Mouse (Mus musculus) heart, embryonic 16.5 days (tissue): ENCODE measurements around the gene AW146154. TPM values are rescaled to one million over a fixed set of nuclear protein-coding genes. Genes with fewer than 3 reads are reported as not detected.
"Not testable (repeated sequence)": the region's sequence is repeated elsewhere in the genome, so short reads cannot be mapped to it uniquely, and the experiment has no call there.

Experiments
- ATAC-seq: fragments of 200-750 bp; cut with Nextera tagmentation; replicated peaks from 2 replicates; pipeline ENCODE4 v1.8.0; 2017; ENCODE audit warnings: moderate number of reproducible peaks; ENCODE audit not compliant: insufficient read depth, low FRiP score; ENCODE audit errors: extremely low read depth
- H3K27ac ChIP-seq: fragments of 300-500 bp; sonication (generic); 2 replicates; pipeline ENCODE4 v1.5.1; 2014; ENCODE audit warnings: mild to moderate bottlenecking, low read length, control low read depth, moderate library complexity
- H3K27me3 ChIP-seq: fragments of 300-500 bp; sonication (generic); 2 replicates; pipeline ENCODE4 v1.6.1; 2014; ENCODE audit warnings: low read length, mixed read lengths; ENCODE audit not compliant: control insufficient read depth, insufficient read depth
- H3K36me3 ChIP-seq: fragments of 300-500 bp; sonication (generic); 2 replicates; pipeline ENCODE4 v1.6.1; 2014; ENCODE audit not compliant: control insufficient read depth, insufficient read depth
- H3K4me1 ChIP-seq: fragments of 300-500 bp; sonication (generic); 2 replicates; pipeline ENCODE4 v1.6.1; 2014; ENCODE audit warnings: low read length, mixed read lengths; ENCODE audit not compliant: control insufficient read depth, insufficient read depth
- H3K4me2 ChIP-seq: fragments of 300-500 bp; sonication (generic); 2 replicates; pipeline ENCODE4 v1.6.1; 2014; ENCODE audit warnings: low read depth, mild to moderate bottlenecking, control low read depth, low read length
- H3K4me3 ChIP-seq: fragments of 300-500 bp; sonication (generic); 2 replicates; pipeline ENCODE4 v1.5.1; 2014; ENCODE audit warnings: mild to moderate bottlenecking, control low read depth, low read length
- H3K9ac ChIP-seq: fragments of 300-500 bp; sonication (generic); 2 replicates; pipeline ENCODE4 v1.6.1; 2014; ENCODE audit warnings: low read length, control low read depth
- H3K9me3 ChIP-seq: fragments of 300-500 bp; sonication (generic); replicated peaks from 2 replicates; pipeline ENCODE4 v1.6.1; 2016; ENCODE audit warnings: low read length; ENCODE audit not compliant: control insufficient read depth
- WGBS: fragments of 180-500 bp; shearing (Covaris S2); extraction: QIAGEN DNeasy Blood & Tissue Kit; methylation state at CpG from one replicate; pipeline ENCODE4 v1.1.7; 2014; 5-methylcytosine and 5-hydroxymethylcytosine counted together
- polyA plus RNA-seq: library from polyadenylated mRNA; unstranded; fragments of >200 nt; fragmentation: Nextera tagmentation; extraction: Ambion mirVana; gene quantifications from 2 replicates; pipeline ENCODE4 v1.2.1, GENCODE M21; 2015

Gene AW146154
- polyA plus RNA-seq: 6.7 and 8.8 TPM in 2 replicates

- H3K36me3 ChIP-seq: no peaks in the 10 kb centered on the region
- under 1% methylated on average over 18 of the region's 18 CpGs for WGBS
- peak within 1 kb of the TSS; percentile 93 for H3K4me2 ChIP-seq
- no peaks in the 10 kb centered on the region for H3K27me3 ChIP-seq
- no peaks in the 10 kb centered on the region for H3K4me1 ChIP-seq
- ATAC-seq: peak; percentile 98
- H3K27ac ChIP-seq: peak within 1 kb of the TSS; percentile 74
- H3K9ac ChIP-seq: peak within 1 kb of the TSS; percentile 80
- H3K9me3 ChIP-seq: no peaks in the 10 kb centered on the region
- peak within 1 kb of the TSS; percentile 73 for H3K4me3 ChIP-seq
Observed at GRCm38 (mm10) chr7:41499389-41500049, at the start of gene AW146154, which contains the start of gene Gm20449. Gene AW146154, minus strand, starts transcription at chr7:41499890. Gene Gm20449, minus strand, starts transcription at chr7:41499417.

- Histone ChIP-seq H3K4me2 (no peak overlapping the region), H3K4me3 (no peak overlapping the region), H3K36me3 (no peaks in the 10 kb centered on the region), H3K27me3 (no peaks in the 10 kb centered on the region), H3K27ac (no peak overlapping the region), H3K4me1 (no peaks in the 10 kb centered on the region), H3K9ac (no peak overlapping the region), H3K9me3 (peaks cover 6% of the 10 kb centered on the region; the same call in 1 of the 2 replicates)
- 87% methylated on average over 3 of the region's 3 CpGs for WGBS
- no peak for ATAC-seq
Observed at GRCm38 (mm10) chr7:41512672-41513071, 13.0 kb upstream of the AW146154 start.

GRCm38 (mm10) chr7:41512207-41512606, 12.5 kb upstream of the AW146154 start:
- no peak for ATAC-seq
- H3K4me3 ChIP-seq: no peak overlapping the region
- no peak overlapping the region for H3K27ac ChIP-seq
- no peaks in the 10 kb centered on the region for H3K4me1 ChIP-seq
- H3K4me2 ChIP-seq: no peak overlapping the region
- H3K36me3 ChIP-seq: no peaks in the 10 kb centered on the region
- peaks cover 6% of the 10 kb centered on the region; the same call in 1 of the 2 replicates for H3K9me3 ChIP-seq
- no peaks in the 10 kb centered on the region for H3K27me3 ChIP-seq
- 15% methylated on average over 1 of the region's 1 CpGs for WGBS
- H3K9ac ChIP-seq: no peak overlapping the region

GRCm38 (mm10) chr7:41502402-41502801, 2.7 kb upstream of the AW146154 start:
- Histone ChIP-seq H3K4me2 (no peak overlapping the region), H3K9ac (no peak overlapping the region), H3K9me3 (no peaks in the 10 kb centered on the region), H3K4me3 (no peak overlapping the region), H3K36me3 (no peaks in the 10 kb centered on the region), H3K4me1 (no peaks in the 10 kb centered on the region), H3K27me3 (no peaks in the 10 kb centered on the region), H3K27ac (no peak overlapping the region)
- WGBS: 33% methylated on average over 1 of the region's 1 CpGs
- ATAC-seq: no peak

- no peak for ATAC-seq
- Histone ChIP-seq H3K36me3 (no peaks in the 10 kb centered on the region), H3K9ac (peak overlapping the region; percentile 80), H3K27ac (no peak overlapping the region), H3K4me2 (peak overlapping the region; percentile 93), H3K27me3 (no peaks in the 10 kb centered on the region), H3K4me3 (peak overlapping the region; percentile 73), H3K9me3 (no peaks in the 10 kb centered on the region), H3K4me1 (no peaks in the 10 kb centered on the region)
- 17% methylated on average over 22 of the region's 22 CpGs for WGBS
Observed at GRCm38 (mm10) chr7:41500151-41500934, 653 bp upstream of the AW146154 start.

GRCm38 (mm10) chr7:41499018-41499388, 687 bp downstream of the AW146154 start:
- H3K36me3 ChIP-seq, H3K4me1 ChIP-seq, H3K9me3 ChIP-seq, H3K27me3 ChIP-seq: not testable (repeated sequence)
- Histone ChIP-seq H3K4me2 (peak overlapping the region; percentile 93), H3K27ac (peak overlapping the region; percentile 74; the same call in 1 of the 2 replicates), H3K4me3 (peak overlapping the region; percentile 73), H3K9ac (peak overlapping the region; percentile 80)
- 2% methylated on average over 6 of the region's 6 CpGs for WGBS
- peak; percentile 53; the same call in 1 of the 2 replicates for ATAC-seq

- not testable (repeated sequence) for H3K9me3 ChIP-seq
Observed at GRCm38 (mm10) chr7:41498464-41498863, 1.2 kb downstream of the AW146154 start.

GRCm38 (mm10) chr7:41497871-41498270, 1.8 kb downstream of the AW146154 start:
- 98% methylated on average over 2 of the region's 2 CpGs for WGBS
- no peak overlapping the region for H3K27ac ChIP-seq
- no peaks in the 10 kb centered on the region for H3K4me1 ChIP-seq

More at GRCm38 (mm10) chr7:41498464-41498863, 1.2 kb downstream of the AW146154 start:
- peak overlapping the region; percentile 93 for H3K4me2 ChIP-seq
- not testable (repeated sequence) for ATAC-seq, H3K27ac ChIP-seq, H3K27me3 ChIP-seq, H3K36me3 ChIP-seq, H3K4me1 ChIP-seq
- 59% methylated on average over 3 of the region's 4 CpGs for WGBS
- peak overlapping the region; percentile 80 for H3K9ac ChIP-seq
- peak overlapping the region; percentile 73; the same call in 1 of the 2 replicates for H3K4me3 ChIP-seq

GRCm38 (mm10) chr7:41451864-41452263, 47.8 kb downstream of the AW146154 start:
- no peak overlapping the region for H3K27ac ChIP-seq

More at GRCm38 (mm10) chr7:41497871-41498270, 1.8 kb downstream of the AW146154 start:
- peaks cover 2% of the 10 kb centered on the region; the same call in 1 of the 2 replicates for H3K9me3 ChIP-seq
- no peak for ATAC-seq
- no peaks in the 10 kb centered on the region for H3K27me3 ChIP-seq
- H3K4me3 ChIP-seq: no peak overlapping the region
- H3K36me3 ChIP-seq: no peaks in the 10 kb centered on the region
- H3K9ac ChIP-seq: no peak overlapping the region
- no peak overlapping the region for H3K4me2 ChIP-seq

More at GRCm38 (mm10) chr7:41451864-41452263, 47.8 kb downstream of the AW146154 start:
- no peak overlapping the region for H3K4me3 ChIP-seq
- ATAC-seq: no peak
- no peak overlapping the region for H3K4me2 ChIP-seq
- H3K4me1 ChIP-seq: no peaks in the 10 kb centered on the region
- 18% methylated on average over 10 of the region's 10 CpGs for WGBS
- H3K9ac ChIP-seq: no peak overlapping the region
- H3K27me3 ChIP-seq: no peaks in the 10 kb centered on the region
- H3K36me3 ChIP-seq: no peaks in the 10 kb centered on the region
- H3K9me3 ChIP-seq: peaks cover 7% of the 10 kb centered on the region
